Mouse (Mus musculus) liver, embryonic 12.5 days (tissue): ENCODE data around the gene Cpm. TPM values are rescaled to one million over a fixed set of nuclear protein-coding genes. Genes with fewer than 3 reads are reported as not detected.

Source experiments
- ATAC-seq: fragments of 200-750 bp; cut with Nextera tagmentation; 2 replicates; pipeline ENCODE4 v1.8.0; 2017; ENCODE audit warnings: moderate number of reproducible peaks, mild to moderate bottlenecking, moderate library complexity
- H3K27ac ChIP-seq: fragments of 300-500 bp; sonication (generic); 2 replicates; pipeline ENCODE4 v1.5.1; 2016; ENCODE audit warnings: mild to moderate bottlenecking
- H3K27me3 ChIP-seq: fragments of 300-500 bp; sonication (generic); replicated peaks from 2 replicates; pipeline ENCODE4 v1.6.1; 2016; ENCODE audit warnings: mild to moderate bottlenecking, moderate library complexity
- H3K36me3 ChIP-seq: fragments of 300-500 bp; sonication (generic); 2 replicates; pipeline ENCODE4 v1.6.1; 2016; ENCODE audit warnings: mild to moderate bottlenecking, moderate library complexity
- H3K4me1 ChIP-seq: fragments of 300-500 bp; sonication (generic); 2 replicates; pipeline ENCODE4 v1.6.1; 2016
- H3K4me2 ChIP-seq: fragments of 300-500 bp; sonication (generic); 2 replicates; pipeline ENCODE4 v1.6.1; 2016; ENCODE audit warnings: mild to moderate bottlenecking, moderate library complexity
- H3K4me3 ChIP-seq: fragments of 300-500 bp; sonication (generic); 2 replicates; pipeline ENCODE4 v1.5.1; 2016; ENCODE audit warnings: mild to moderate bottlenecking, moderate library complexity
- H3K9ac ChIP-seq: fragments of 300-500 bp; sonication (generic); 2 replicates; pipeline ENCODE4 v1.6.1; 2016; ENCODE audit warnings: mild to moderate bottlenecking, moderate library complexity
- H3K9me3 ChIP-seq: fragments of 300-500 bp; sonication (generic); replicated peaks from 2 replicates; pipeline ENCODE4 v1.6.1; 2016; ENCODE audit warnings: mild to moderate bottlenecking, moderate library complexity
- WGBS: fragments of 180-500 bp; shearing (Covaris S2); methylation state at CpG from one replicate; pipeline ENCODE4 v1.1.7; 2016; ENCODE audit not compliant: insufficient replicate concordance; 5-methylcytosine and 5-hydroxymethylcytosine counted together
- polyA plus RNA-seq: library from polyadenylated mRNA; unstranded; fragments of >200 nt; fragmentation: Nextera tagmentation; extraction: Ambion mirVana; gene quantifications from 2 replicates; pipeline ENCODE4 v1.2.1, GENCODE M21; 2016

Cpm gene
- polyA plus RNA-seq, 1 experiment from 2014 or later = 30.7 TPM

- ATAC-seq = no peak
- 0 out of 2 replicates have a peak, but pooled peaks cover 4% of the 10 kb centered on the region for H3K27me3 ChIP-seq
- no peak overlapping the region for H3K4me2 ChIP-seq
- H3K27ac ChIP-seq = no peak overlapping the region
- 59% methylated on average over 3 of the region's 3 CpGs for WGBS
- H3K4me1 ChIP-seq = peaks cover 34% of the 10 kb centered on the region
- no peaks in the 10 kb centered on the region for H3K36me3 ChIP-seq
- H3K4me3 ChIP-seq = no peak overlapping the region
- H3K9me3 ChIP-seq = no peaks in the 10 kb centered on the region
- H3K9ac ChIP-seq = no peak overlapping the region
Measured at GRCm38 (mm10) chr10:117674359-117675019, 45.2 kb downstream of the Cpm start.

GRCm38 (mm10) chr10:117675096-117676035, 46.1 kb downstream of the Cpm start:
- H3K4me2 ChIP-seq = peak overlapping the region; percentile 54
- ATAC-seq = no peak
- no peak overlapping the region for H3K9ac ChIP-seq
- no peaks in the 10 kb centered on the region for H3K36me3 ChIP-seq
- peak overlapping the region; percentile 1; the same call in 1 of the 2 replicates for H3K4me3 ChIP-seq
- H3K27me3 ChIP-seq = 0 out of 2 replicates have a peak, but pooled peaks cover 4% of the 10 kb centered on the region
- no peak overlapping the region for H3K27ac ChIP-seq
- no peaks in the 10 kb centered on the region for H3K9me3 ChIP-seq
- H3K4me1 ChIP-seq = peaks cover 34% of the 10 kb centered on the region
- 39% methylated on average over 20 of the region's 20 CpGs for whole genome bisulfite sequencing

DNA sequence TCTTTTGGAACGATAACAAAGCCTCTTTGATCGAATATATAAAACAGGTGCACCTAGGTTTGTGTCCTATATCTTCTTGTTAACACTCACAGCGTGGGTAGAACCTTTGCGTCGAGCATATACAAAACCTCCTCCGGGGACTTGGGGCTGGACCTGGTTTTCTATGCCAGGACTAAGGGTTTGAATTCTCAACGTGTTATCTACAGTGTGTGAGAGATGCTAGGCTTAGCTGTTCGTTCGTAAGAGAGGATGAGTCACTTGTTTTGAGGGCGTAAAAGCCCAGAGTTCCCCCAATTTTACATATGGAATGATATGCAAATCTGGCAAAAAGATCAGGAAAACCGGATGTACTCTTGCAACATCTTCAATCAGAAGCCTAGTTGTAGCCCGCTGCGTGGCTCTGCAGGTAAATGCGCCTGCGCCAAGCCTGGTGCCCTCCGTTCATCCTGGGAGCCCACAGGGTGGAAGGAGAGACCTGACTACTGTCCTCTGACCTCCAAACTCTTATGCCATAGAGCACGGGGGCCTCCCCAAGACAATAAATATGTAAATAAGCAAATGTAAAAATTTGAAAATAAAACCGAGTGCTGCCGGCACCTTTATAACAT, 46.8 kb downstream of the Cpm start:
- no peak for ATAC-seq
- Histone ChIP-seq H3K4me2 (peak overlapping the region; percentile 54), H3K27ac (no peak overlapping the region), H3K4me3 (peak overlapping the region; percentile 1; the same call in 1 of the 2 replicates), H3K9ac (no peak overlapping the region), H3K36me3 (peaks cover 1% of the 10 kb centered on the region), H3K9me3 (no peaks in the 10 kb centered on the region), H3K27me3 (0 out of 2 replicates have a peak, but pooled peaks cover 4% of the 10 kb centered on the region), H3K4me1 (peaks cover 34% of the 10 kb centered on the region)
- WGBS = 35% methylated on average over 19 of the region's 19 CpGs

- Histone ChIP-seq H3K4me2 (peak overlapping the region; percentile 54), H3K4me1 (peaks cover 34% of the 10 kb centered on the region), H3K9ac (no peak overlapping the region), H3K27me3 (0 out of 2 replicates have a peak, but pooled peaks cover 4% of the 10 kb centered on the region), H3K27ac (no peak overlapping the region), H3K36me3 (peaks cover 8% of the 10 kb centered on the region), H3K9me3 (no peaks in the 10 kb centered on the region), H3K4me3 (peak overlapping the region; percentile 1; the same call in 1 of the 2 replicates)
- 27% methylated on average over 17 of the region's 17 CpGs for WGBS
- no peak for ATAC-seq
Measured at GRCm38 (mm10) chr10:117676644-117677313, 47.5 kb downstream of the Cpm start.

GRCm38 (mm10) chr10:117677494-117678236, 48.4 kb downstream of the Cpm start:
- Histone ChIP-seq H3K4me1 (peaks cover 34% of the 10 kb centered on the region), H3K9me3 (no peaks in the 10 kb centered on the region), H3K27me3 (0 out of 2 replicates have a peak, but pooled peaks cover 4% of the 10 kb centered on the region), H3K27ac (peak overlapping the region; percentile 33), H3K36me3 (peaks cover 8% of the 10 kb centered on the region), H3K4me3 (no peak overlapping the region), H3K4me2 (peak overlapping the region; percentile 31), H3K9ac (0 out of 2 replicates have a peak overlapping the region, but pooled peaks have one; percentile 31)
- ATAC-seq = peak; percentile 20; the same call in 1 of the 2 replicates
- 69% methylated on average over 13 of the region's 13 CpGs for WGBS

- peaks cover 8% of the 10 kb centered on the region for H3K36me3 ChIP-seq
- ATAC-seq = peak; percentile 73
- WGBS = 23% methylated on average over 5 of the region's 5 CpGs
- peak overlapping the region; percentile 31 for H3K4me2 ChIP-seq
- peak overlapping the region; percentile 4; the same call in 1 of the 2 replicates for H3K27ac ChIP-seq
- H3K4me1 ChIP-seq = peaks cover 34% of the 10 kb centered on the region
- no peaks in the 10 kb centered on the region for H3K9me3 ChIP-seq
- 0 out of 2 replicates have a peak, but pooled peaks cover 4% of the 10 kb centered on the region for H3K27me3 ChIP-seq
- 0 out of 2 replicates have a peak overlapping the region, but pooled peaks have one; percentile 31 for H3K9ac ChIP-seq
- no peak overlapping the region for H3K4me3 ChIP-seq
Measured at GRCm38 (mm10) chr10:117678357-117678756, 49.1 kb downstream of the Cpm start.

DNA sequence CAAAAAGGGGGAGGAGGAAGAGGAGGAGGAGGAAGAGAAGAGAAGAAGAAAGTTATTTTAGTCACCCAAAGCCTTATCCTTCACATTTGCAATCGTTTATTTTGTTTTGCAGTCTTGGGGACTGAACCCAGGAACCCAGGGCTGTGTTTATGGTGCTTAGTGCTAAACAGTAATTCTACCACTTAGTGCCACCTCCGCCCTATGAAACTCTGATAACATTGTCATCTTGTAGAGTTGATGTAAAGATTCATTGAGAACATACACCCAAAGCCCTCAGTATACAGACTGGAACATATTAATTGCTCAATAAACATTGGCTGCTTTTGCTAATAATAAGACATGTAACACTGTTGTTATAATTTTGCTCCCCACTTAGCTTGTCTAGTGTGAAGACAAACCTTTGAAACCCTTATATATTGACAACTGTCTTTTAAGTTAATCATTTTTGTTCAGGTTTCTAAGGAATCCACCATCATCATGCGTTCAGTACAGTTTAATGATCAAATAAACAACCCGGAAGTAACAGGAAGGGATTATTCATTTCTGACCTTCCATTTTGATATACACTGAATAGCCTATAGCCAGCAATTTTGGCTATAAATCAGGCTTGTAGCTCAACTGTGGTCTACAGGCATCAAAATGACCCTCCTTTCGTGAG, 49.9 kb downstream of the Cpm start:
- no peak for ATAC-seq
- Histone ChIP-seq H3K9me3 (no peaks in the 10 kb centered on the region), H3K4me3 (no peak overlapping the region), H3K27me3 (0 out of 2 replicates have a peak, but pooled peaks cover 4% of the 10 kb centered on the region), H3K9ac (no peak overlapping the region), H3K4me1 (peaks cover 34% of the 10 kb centered on the region), H3K36me3 (peaks cover 8% of the 10 kb centered on the region), H3K4me2 (no peak overlapping the region), H3K27ac (0 out of 2 replicates have a peak overlapping the region, but pooled peaks have one; percentile 4)
- 76% methylated on average over 5 of the region's 5 CpGs for WGBS

- H3K9me3 ChIP-seq = no peaks in the 10 kb centered on the region
- no peak overlapping the region for H3K9ac ChIP-seq
- H3K27ac ChIP-seq = no peak overlapping the region
- 80% methylated on average over 14 of the region's 14 CpGs for WGBS
- H3K4me2 ChIP-seq = no peak overlapping the region
- no peak overlapping the region for H3K4me3 ChIP-seq
- no peak for ATAC-seq
- peaks cover 8% of the 10 kb centered on the region for H3K36me3 ChIP-seq
- peaks cover 34% of the 10 kb centered on the region for H3K4me1 ChIP-seq
- 0 out of 2 replicates have a peak, but pooled peaks cover 4% of the 10 kb centered on the region for H3K27me3 ChIP-seq
Measured at GRCm38 (mm10) chr10:117679963-117680473, 50.7 kb downstream of the Cpm start.

DNA sequence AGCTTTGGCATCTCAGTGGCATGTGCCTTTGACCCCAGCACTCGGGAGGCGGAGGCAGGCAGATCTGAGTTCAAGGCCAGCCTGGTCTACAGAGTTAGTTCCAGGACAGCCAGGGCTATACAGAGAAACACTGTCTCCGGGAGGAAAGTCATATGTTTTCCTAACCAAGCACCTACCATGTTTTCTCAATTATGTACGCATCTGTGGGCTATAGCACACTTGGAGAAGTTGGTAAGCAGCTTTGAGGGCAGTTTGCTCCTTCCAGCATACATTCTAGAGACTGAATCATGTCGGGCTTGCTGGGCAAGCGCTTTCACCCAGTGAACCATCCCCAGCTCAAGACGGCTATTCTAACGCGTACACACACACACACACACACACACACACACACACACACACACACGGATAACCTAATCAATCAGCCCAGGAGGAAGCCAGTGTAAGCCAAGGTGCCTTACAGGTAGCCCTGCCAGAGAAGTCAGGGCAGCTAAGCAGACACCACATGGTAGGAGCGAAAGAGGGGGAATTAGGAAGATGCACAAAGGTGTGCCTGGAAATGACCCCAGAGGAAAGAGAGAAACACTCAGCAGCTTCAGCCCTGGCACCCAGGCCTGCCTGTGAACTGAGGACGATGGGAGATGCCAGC, 51.7 kb downstream of the Cpm start:
- H3K27ac ChIP-seq = no peak overlapping the region
- H3K9me3 ChIP-seq = no peaks in the 10 kb centered on the region
- WGBS = 73% methylated on average over 12 of the region's 12 CpGs
- H3K4me1 ChIP-seq = peaks cover 28% of the 10 kb centered on the region
- ATAC-seq = no peak
- H3K27me3 ChIP-seq = no peaks in the 10 kb centered on the region
- H3K9ac ChIP-seq = no peak overlapping the region
- H3K36me3 ChIP-seq = peaks cover 8% of the 10 kb centered on the region
- H3K4me3 ChIP-seq = no peak overlapping the region
- H3K4me2 ChIP-seq = no peak overlapping the region

GRCm38 (mm10) chr10:117681543-117681942, 52.2 kb downstream of the Cpm start:
- Histone ChIP-seq H3K9me3 (no peaks in the 10 kb centered on the region), H3K4me1 (peaks cover 22% of the 10 kb centered on the region), H3K27ac (no peak overlapping the region), H3K36me3 (peaks cover 8% of the 10 kb centered on the region), H3K9ac (no peak overlapping the region), H3K4me2 (no peak overlapping the region), H3K27me3 (no peaks in the 10 kb centered on the region), H3K4me3 (no peak overlapping the region)
- WGBS = 77% methylated on average over 3 of the region's 3 CpGs
- ATAC-seq = no peak
